Mouse (Mus musculus) lung, embryonic 15.5 days (tissue): Measurements from ENCODE around the gene Bphl. TPM values are rescaled to one million over a fixed set of nuclear protein-coding genes. Genes with fewer than 3 reads are reported as not detected.
"Not testable (repeated sequence)": the region's sequence is repeated elsewhere in the genome, so short reads cannot be mapped to it uniquely, and the experiment has no call there.

ENCODE experiments used
- ATAC-seq: fragments of 200-750 bp; cut with Nextera tagmentation; 2 replicates; pipeline ENCODE4 v1.8.0; 2017; ENCODE audit warnings: moderate number of reproducible peaks, borderline replicate concordance; ENCODE audit not compliant: low FRiP score, low TSS enrichment; ENCODE audit errors: extremely low read depth
- H3K27ac ChIP-seq: fragments of 300-500 bp; sonication (generic); 2 replicates; pipeline ENCODE4 v1.5.1; 2015; ENCODE audit warnings: moderate library complexity, mild to moderate bottlenecking, inconsistent platforms
- H3K27me3 ChIP-seq: fragments of 300-500 bp; sonication (generic); 2 replicates; pipeline ENCODE4 v1.6.1; 2015; ENCODE audit warnings: inconsistent platforms
- H3K36me3 ChIP-seq: fragments of 300-500 bp; sonication (generic); 2 replicates; pipeline ENCODE4 v1.6.1; 2015; ENCODE audit warnings: inconsistent platforms
- H3K4me1 ChIP-seq: fragments of 300-500 bp; sonication (generic); 2 replicates; pipeline ENCODE4 v1.6.1; 2015; ENCODE audit warnings: inconsistent platforms
- H3K4me2 ChIP-seq: fragments of 300-500 bp; sonication (generic); 2 replicates; pipeline ENCODE4 v1.6.1; 2015; ENCODE audit warnings: inconsistent platforms, mild to moderate bottlenecking, moderate library complexity
- H3K4me3 ChIP-seq: fragments of 300-500 bp; sonication (generic); 2 replicates; pipeline ENCODE4 v1.5.1; 2015; ENCODE audit warnings: mild to moderate bottlenecking, inconsistent platforms
- H3K9ac ChIP-seq: fragments of 300-500 bp; sonication (generic); 2 replicates; pipeline ENCODE4 v1.6.1; 2015; ENCODE audit warnings: inconsistent platforms
- H3K9me3 ChIP-seq: fragments of 300-500 bp; sonication (generic); 2 replicates; pipeline ENCODE4 v1.6.1; 2016; ENCODE audit warnings: inconsistent platforms
- WGBS: fragments of 180-500 bp; shearing (Covaris S2); methylation state at CpG from one replicate; pipeline ENCODE4 v1.1.7; 2015; 5-methylcytosine and 5-hydroxymethylcytosine counted together
- polyA plus RNA-seq: library from polyadenylated mRNA; unstranded; fragments of >200 nt; fragmentation: Nextera tagmentation; extraction: Ambion mirVana; gene quantifications from 2 replicates; pipeline ENCODE4 v1.2.1, GENCODE M21; 2015

Gene Bphl
- polyA plus RNA-seq, 1 experiment from 2014 or later, result 59.0 TPM

DNA sequence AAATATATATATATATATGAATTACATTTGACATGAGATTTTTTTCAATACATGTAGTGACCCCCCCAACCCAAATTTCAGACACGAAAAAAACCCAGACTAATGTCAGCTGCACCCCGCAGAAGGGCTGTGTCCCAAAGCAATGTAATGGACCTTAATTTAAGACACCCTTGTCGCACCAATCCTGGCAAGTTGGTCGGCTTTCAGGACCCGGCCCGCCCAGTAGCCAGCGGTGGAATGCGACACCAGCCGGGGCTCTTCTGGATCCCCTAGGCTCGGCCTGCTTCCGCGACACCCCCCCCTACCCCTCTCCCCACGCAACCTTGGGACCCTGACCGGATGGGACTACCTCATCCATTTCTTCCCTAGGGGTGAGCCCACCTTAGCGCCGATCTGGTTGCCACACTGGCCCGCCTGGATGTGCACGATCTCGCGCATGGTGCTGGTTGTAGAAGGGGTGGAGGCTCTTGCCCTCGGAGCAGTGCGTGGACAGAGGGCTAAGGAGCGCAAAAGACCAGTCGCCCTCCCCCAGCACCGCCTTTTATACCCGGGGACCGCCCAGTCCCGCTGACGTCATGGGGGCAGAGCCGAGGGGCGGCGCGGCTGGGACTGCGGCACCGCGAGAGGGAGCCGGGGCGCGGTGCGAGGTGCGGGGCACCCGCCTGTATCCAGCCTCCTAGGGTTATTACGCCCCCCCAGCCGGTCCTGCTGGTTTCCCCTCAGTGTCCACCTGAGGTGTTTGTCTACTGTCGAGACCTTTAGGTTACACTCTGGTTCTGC is 40.3 kb downstream of the Bphl start, which contains the start of gene Tubb2a:
Gene Tubb2a, minus strand, starts transcription at position 516 of the 780 bp plus-strand sequence.
- no peaks in the 10 kb centered on the region for H3K27me3 ChIP-seq
- peak within 1 kb of the TSS; percentile 88 for H3K4me2 ChIP-seq
- H3K9ac ChIP-seq, result peak within 1 kb of the TSS; percentile 64
- peak; percentile 90 for ATAC-seq
- H3K9me3 ChIP-seq, result no peaks in the 10 kb centered on the region
- 0 out of 2 replicates have a peak, but pooled peaks cover 4% of the 10 kb centered on the region for H3K36me3 ChIP-seq
- H3K4me3 ChIP-seq, result peak within 1 kb of the TSS; percentile 67
- WGBS, result under 1% methylated on average over 45 of the region's 45 CpGs
- H3K27ac ChIP-seq, result peak within 1 kb of the TSS; percentile 55
- peaks cover 16% of the 10 kb centered on the region for H3K4me1 ChIP-seq

DNA sequence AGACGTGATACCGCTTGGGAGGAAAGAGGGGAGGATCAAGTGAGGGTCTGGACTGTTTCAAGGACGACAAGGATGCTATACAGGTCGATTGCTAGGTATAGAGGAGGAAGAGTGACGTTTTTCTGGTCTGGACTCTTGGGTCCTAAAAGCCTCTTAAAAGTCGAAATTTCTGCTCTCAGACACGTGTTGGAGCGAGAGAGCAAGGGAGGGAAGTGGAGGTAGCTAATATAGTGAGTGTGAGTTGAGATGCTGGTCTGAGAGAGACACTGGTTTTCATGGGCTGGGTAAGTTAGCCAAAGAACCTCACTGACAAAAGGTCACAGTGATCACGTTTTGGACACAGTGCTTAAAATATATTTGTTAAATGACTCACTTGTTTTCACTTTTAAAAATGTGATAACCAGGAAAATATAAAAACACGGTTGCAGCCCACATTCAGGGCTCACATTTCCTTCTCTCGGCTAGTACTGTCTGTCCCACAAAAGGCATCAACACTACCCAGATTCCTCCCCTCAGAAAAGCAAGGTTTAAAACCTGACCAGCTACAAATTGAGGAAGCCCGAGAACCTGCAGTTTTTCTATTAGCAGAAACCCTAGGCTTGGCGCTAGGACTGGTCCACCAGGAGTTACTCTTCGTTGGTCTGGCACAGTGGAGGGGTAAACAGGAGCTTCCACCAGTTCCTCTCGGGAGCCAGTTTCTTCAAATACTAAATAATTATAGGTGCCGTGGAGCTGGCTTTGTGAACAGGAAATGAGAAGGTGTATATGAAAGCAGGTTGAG is 41.3 kb downstream of the Bphl start:
- Histone ChIP-seq H3K9ac (peak overlapping the region; percentile 64), H3K4me1 (peaks cover 16% of the 10 kb centered on the region), H3K36me3 (0 out of 2 replicates have a peak, but pooled peaks cover under 1% of the 10 kb centered on the region), H3K4me3 (peak overlapping the region; percentile 67), H3K27ac (no peak overlapping the region), H3K9me3 (no peaks in the 10 kb centered on the region), H3K27me3 (no peaks in the 10 kb centered on the region), H3K4me2 (peak overlapping the region; percentile 88)
- ATAC-seq, result peak; percentile 5; the same call in 1 of the 2 replicates
- 36% methylated on average over 16 of the region's 16 CpGs for WGBS

DNA sequence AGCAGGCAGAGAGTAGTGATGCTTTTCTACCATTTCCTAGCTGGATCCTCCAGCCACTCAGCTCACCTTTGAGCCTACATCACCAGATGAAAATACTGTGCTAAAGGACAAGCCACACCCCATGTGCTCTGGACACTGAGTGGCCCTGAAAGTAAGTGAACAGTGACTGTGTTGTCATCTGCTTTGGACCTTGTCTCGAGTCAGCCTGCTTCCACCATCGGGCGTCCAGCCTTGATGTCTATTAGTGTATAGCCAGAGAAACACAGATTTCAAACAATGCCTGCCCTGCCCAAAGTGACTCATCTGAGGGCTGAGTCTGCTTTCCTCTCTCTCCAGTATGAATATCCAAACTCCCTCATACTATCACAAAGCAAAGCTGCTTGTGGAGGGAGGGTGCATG is 42.4 kb downstream of the Bphl start:
- Histone ChIP-seq H3K4me1 (peaks cover 25% of the 10 kb centered on the region), H3K9ac (no peak overlapping the region), H3K27me3 (no peaks in the 10 kb centered on the region), H3K4me2 (no peak overlapping the region), H3K4me3 (no peak overlapping the region), H3K27ac (no peak overlapping the region), H3K9me3 (no peaks in the 10 kb centered on the region), H3K36me3 (no peaks in the 10 kb centered on the region)
- 74% methylated on average over 3 of the region's 3 CpGs for WGBS
- no peak for ATAC-seq

DNA sequence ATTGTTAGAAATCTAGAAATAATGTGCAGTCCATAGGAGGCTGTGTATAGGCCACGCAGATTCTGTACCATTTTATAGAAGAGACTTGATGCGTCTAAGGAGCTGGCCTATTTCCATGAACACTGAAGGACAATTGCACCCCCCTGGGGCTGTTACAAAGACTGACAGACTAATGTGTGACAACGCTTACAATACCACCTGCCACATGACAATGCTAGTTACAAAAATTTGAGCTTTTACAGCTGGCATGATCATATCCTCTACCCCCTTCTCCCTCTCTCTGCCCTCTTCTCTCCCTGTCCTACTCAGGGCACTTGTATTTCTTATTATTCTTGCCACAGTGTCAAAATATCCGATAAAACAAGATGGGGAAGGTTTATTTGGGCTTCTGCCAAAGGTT is 44.5 kb downstream of the Bphl start:
- WGBS, result 72% methylated on average over 4 of the region's 4 CpGs
- ATAC-seq, result no peak
- Histone ChIP-seq H3K9me3 (no peaks in the 10 kb centered on the region), H3K4me2 (no peak overlapping the region), H3K27me3 (no peaks in the 10 kb centered on the region), H3K36me3 (no peaks in the 10 kb centered on the region), H3K27ac (no peak overlapping the region), H3K4me3 (no peak overlapping the region), H3K4me1 (peaks cover 17% of the 10 kb centered on the region), H3K9ac (no peak overlapping the region)

DNA sequence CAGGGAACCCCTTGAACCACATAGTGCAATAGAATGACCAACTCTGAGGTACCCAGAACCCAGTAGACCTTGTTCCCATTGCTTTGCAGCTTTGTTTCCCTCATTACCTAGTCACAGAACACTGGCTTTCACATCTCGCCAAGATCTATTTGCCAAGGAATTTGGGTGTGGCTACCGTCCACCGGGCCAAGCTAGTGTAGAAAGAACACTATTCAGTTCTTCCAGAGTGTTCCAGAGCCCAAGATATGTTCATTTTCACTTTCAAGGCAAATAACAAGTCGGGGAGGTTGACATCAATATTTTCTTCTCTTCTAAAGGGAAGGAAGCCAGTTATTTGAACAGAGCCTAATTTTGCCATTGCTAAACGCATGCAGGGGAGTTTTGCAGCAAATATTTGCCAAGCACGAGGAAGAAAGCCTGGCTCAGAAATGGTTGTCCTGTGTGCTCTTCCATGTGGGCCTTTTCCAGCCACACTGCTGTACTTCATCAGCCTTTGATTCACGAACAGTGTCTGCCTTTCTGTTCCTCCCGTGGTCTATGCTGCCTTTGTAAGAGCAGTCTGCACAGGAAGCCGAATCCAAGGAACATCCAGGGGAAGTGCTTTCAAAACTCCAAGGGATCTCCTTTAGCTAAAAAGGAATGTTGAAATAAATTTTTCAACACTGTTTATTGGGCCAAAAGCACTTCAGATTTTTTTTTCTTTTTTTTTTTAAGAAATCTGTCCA is 46.8 kb downstream of the Bphl start:
- 37% methylated on average over 9 of the region's 9 CpGs for WGBS
- Histone ChIP-seq H3K27me3 (no peaks in the 10 kb centered on the region), H3K4me2 (0 out of 2 replicates have a peak overlapping the region, but pooled peaks have one; percentile 0), H3K4me3 (no peak overlapping the region), H3K9ac (no peak overlapping the region), H3K4me1 (peaks cover 25% of the 10 kb centered on the region), H3K9me3 (no peaks in the 10 kb centered on the region), H3K27ac (0 out of 2 replicates have a peak overlapping the region, but pooled peaks have one; percentile 45), H3K36me3 (no peaks in the 10 kb centered on the region)
- no peak for ATAC-seq

DNA sequence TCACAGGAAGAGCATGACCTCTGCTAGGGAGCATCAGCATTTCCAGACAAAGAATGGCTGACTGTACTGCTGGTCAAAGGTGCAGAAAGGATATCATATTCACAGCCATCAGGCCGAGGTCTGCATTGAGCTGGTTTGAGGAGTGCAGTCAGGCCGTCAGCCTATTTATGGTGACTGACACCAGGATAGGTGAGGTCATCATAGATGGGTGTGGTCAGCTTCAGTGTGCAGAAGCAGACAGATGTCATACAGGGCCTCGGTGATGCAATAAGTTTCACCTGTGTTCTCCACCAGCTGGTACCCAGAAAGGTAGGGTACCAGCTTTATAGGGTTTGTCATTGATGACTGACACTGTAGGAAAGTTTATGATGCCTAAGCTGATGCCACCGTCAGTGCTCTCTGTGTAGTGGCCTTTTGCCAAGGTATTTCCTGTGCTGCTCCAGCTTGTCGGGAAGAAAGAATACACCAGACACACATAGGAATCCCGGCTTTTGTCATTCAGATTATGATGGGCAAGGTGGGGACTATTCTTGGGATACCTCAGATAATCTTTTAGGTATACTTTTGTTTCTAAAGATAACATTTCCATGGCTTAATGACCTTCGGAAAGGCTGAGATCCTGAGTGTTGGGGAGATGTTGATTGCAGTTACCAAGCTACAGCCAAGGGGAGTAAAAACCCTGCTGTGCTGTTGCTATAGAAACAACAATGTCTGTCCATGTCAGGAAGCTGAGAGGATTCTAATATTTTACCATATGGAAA is 49.8 kb downstream of the Bphl start:
- Histone ChIP-seq H3K36me3 (no peaks in the 10 kb centered on the region), H3K27me3 (no peaks in the 10 kb centered on the region), H3K4me3 (no peak overlapping the region), H3K4me1 (peaks cover 25% of the 10 kb centered on the region), H3K27ac (peak overlapping the region; percentile 26), H3K4me2 (no peak overlapping the region), H3K9ac (no peak overlapping the region), H3K9me3 (no peaks in the 10 kb centered on the region)
- ATAC-seq, result no peak
- 46% methylated on average over 7 of the region's 7 CpGs for WGBS

DNA sequence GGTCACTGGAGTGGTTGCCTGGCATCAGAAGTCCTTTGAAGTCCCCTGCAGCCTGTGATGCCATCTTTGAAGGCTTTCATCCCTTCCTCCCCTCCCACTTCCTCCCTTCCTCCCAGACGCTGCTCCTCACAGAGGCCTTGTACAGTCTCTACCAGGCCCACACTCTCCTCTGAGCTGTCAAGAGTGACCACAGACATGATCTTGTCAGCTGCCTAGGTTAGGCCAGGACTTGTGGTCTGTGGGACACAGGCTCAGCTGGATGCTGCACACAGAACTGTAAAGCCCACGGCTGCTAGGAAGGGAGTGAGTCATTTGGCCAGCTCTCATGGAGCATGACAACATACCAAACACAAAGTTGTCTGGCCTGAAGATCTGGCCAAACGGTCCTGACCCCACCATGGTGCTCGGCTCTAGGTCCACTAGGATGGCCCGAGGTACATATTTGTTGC is 50.8 kb downstream of the Bphl start:
- not testable (repeated sequence) for H3K27me3 ChIP-seq, H3K9me3 ChIP-seq, H3K36me3 ChIP-seq, H3K4me2 ChIP-seq, H3K9ac ChIP-seq, H3K4me3 ChIP-seq
- Histone ChIP-seq H3K4me1 (peaks cover 25% of the 10 kb centered on the region), H3K27ac (peak overlapping the region; percentile 19)
- ATAC-seq, result peak; percentile 14; the same call in 1 of the 2 replicates
- WGBS, result 49% methylated on average over 5 of the region's 5 CpGs

DNA sequence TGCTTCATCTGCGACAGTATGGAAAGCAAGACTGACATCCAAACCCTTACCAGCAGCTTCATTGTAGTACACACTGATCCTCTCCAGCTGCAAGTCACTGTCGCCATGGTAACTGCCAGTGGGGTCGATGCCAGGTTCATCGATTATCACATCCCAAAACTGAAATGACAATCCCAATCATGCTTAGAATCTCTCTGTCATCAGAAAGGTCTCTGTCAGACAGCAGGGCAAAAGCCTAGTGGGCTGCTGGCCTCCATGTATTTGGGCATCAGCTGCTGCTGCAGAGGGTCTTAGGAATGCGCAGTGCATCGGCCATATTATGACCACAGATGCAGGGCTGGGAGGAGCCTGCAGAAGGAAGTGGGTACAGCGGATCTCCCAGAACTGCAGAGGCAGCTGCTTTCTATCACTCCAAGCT is 51.5 kb downstream of the Bphl start:
- Histone ChIP-seq H3K27ac (peak overlapping the region; percentile 60), H3K4me3 (no peak overlapping the region), H3K36me3 (no peaks in the 10 kb centered on the region), H3K9me3 (no peaks in the 10 kb centered on the region), H3K4me1 (peaks cover 23% of the 10 kb centered on the region), H3K27me3 (no peaks in the 10 kb centered on the region), H3K4me2 (no peak overlapping the region), H3K9ac (no peak overlapping the region)
- peak; percentile 65; the same call in 1 of the 2 replicates for ATAC-seq
- WGBS, result 45% methylated on average over 7 of the region's 7 CpGs

DNA sequence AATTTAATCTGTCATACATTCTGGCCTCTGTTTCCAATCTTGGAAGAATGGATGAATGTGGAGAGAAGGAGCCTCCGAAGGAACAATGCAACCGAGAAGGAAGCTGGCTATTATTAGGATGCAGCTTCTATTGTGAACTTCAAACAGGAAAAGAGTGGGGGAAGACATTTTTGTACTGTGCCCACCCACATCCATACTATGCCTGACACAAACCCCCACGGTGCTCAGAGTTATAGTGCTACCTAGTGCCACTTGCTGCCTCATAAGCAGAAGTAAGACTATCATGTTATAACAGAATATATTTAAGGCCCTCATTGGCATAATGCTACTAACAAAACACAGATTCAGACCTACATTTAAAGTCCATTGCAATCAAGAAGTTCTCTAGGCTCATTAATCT is 52.0 kb downstream of the Bphl start:
- Histone ChIP-seq H3K9ac (no peak overlapping the region), H3K36me3 (no peaks in the 10 kb centered on the region), H3K4me1 (peaks cover 20% of the 10 kb centered on the region), H3K9me3 (no peaks in the 10 kb centered on the region), H3K4me2 (no peak overlapping the region), H3K4me3 (no peak overlapping the region), H3K27ac (peak overlapping the region; percentile 60), H3K27me3 (no peaks in the 10 kb centered on the region)
- 46% methylated on average over 3 of the region's 3 CpGs for WGBS
- ATAC-seq, result no peak

DNA sequence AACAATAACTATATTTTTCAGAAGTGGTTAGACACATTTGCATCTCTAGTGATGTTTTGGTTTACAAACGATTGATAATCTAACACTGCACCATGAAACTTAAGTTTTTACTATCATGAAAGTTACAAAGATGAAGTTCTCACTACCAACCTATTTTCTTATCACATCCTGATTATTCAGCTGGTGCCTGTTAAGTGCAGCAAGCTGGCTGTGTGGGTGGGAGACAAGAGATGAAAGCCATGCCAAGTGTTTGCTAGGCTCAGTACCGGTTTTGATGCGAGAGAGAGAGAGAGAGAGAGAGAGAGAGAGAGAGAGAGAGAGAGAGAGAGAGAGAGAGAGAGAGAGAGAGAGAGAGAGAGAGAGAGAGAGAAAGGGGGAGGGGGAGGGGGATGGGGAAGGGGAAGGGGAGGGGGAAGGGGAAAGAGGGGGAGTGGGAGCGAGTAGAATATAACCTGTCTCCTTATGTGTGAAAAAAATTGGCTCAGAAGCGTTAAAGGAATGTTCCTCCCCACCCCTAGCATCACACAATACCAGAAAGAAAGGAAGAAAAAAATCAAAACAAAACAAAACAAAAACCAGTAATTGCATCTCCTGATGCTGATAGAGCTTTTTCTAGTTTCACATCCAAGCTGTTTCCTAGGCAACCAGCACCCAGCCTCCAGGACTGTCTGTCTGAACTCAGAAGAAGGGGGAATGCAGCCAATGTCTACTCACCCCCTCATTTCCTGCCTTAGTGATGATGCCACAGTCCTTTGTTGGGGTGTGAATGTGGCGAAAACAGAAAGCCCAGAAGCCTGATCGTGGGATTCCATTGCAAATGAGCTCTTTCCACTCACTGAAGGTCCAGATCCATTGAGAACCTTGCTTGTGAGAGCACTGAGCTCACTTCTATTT is 58.4 kb downstream of the Bphl start:
- no peak overlapping the region for H3K4me2 ChIP-seq
- peak; percentile 57; the same call in 1 of the 2 replicates for ATAC-seq
- no peaks in the 10 kb centered on the region for H3K9me3 ChIP-seq
- no peaks in the 10 kb centered on the region for H3K36me3 ChIP-seq
- H3K9ac ChIP-seq, result no peak overlapping the region
- H3K4me3 ChIP-seq, result no peak overlapping the region
- H3K27me3 ChIP-seq, result no peaks in the 10 kb centered on the region
- H3K4me1 ChIP-seq, result peaks cover 13% of the 10 kb centered on the region
- 38% methylated on average over 5 of the region's 7 CpGs for WGBS
- peak overlapping the region; percentile 68 for H3K27ac ChIP-seq
